Mouse (Mus musculus) adrenal gland, postnatal 0 days (tissue): ENCODE measurements around the gene Olfr202. TPM values are rescaled to one million over a fixed set of nuclear protein-coding genes. Genes with fewer than 3 reads are reported as not detected.

Experiments
- polyA plus RNA-seq: library from polyadenylated mRNA; unstranded; fragments of >200 nt; fragmentation: Nextera tagmentation; extraction: Ambion mirVana; gene quantifications from 2 replicates; pipeline ENCODE4 v1.2.1, GENCODE M21; 2015

The Olfr202 gene
- polyA plus RNA-seq: not detected in 2 replicates

DNA sequence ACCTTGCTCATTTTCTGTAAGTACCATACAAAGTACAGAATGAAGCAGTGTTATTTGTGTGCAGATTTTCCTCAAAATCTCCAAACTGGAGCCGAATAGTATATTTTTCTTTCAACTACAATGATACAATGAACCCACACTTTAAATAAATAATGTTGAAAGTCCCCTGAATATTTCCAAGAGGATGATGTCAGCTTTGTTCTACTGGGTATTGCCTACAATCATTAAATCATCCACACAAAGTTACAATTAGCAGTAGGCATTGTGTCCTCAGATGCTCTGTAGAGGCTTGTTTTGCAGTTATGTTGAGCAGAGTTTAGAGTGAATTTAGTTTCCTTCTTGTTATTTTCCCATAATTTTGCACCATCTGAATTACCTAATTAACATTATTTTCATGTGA, at the start of gene Olfr202:
Gene Olfr202, minus strand, starts transcription at position 101 of the 400 bp plus-strand sequence.

DNA sequence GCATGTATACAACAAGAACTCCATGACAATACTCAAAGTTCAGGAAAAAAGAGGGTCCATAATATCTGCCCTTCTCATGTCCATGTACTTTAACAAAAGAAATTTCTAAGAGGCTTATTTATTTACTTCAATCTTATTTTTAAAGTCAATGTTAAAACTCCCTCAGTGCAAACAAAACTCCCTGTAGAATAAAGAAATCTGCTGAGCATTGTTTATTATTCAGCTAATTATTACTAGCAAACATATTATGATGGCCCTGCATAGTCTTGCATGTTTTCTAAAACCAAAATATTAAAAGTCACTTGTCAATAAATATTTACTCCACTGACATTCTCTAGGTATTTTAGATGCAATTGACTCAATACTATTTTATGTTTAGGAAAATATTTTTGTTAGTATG, 44.4 kb upstream of the Olfr202 start, which contains the start of gene Olfr205:
Gene Olfr205, minus strand, starts transcription at position 101 of the 400 bp plus-strand sequence.

DNA sequence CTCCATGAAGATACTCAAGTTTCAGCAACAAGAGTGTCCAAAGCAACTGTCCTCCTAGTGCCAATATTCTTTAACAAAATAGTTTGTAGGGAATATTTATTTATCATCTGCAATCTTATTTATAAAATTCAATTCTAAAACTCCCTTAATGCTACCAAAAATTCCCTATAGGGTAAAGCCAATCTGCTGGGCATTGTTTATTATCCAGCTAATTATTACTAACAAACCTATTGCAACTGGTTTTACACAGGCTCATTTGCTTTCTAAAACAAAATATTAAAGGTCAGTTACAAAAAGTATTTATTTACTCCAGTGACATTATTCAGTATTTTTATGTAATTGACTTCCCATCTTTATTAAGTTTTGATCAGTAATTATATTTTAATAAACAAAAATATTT, 31.6 kb upstream of the Olfr202 start, which contains the start of gene Olfr204:
Gene Olfr204, minus strand, starts transcription at position 101 of the 400 bp plus-strand sequence.

DNA sequence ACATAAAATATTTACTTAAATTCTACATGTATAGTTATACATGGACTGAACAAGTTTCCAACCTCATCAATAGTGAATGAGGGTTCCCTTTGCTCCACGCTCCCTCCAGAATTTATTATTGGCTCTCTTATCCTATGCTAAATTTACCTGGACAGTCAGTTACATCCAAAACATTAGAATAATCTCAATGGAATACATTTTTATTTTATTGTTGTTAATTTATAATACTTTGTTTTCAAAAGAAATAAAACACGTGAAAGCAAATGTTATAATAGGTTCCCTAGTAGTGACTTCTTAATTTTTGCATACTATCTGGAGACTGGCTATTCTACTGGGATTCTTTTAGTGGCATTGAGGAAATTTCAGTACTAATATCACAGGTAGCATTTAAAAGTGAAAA, 12.0 kb upstream of the Olfr202 start, which contains the start of gene Olfr203:
Gene Olfr203, plus strand, starts transcription at position 301 of the 400 bp plus-strand sequence.

DNA sequence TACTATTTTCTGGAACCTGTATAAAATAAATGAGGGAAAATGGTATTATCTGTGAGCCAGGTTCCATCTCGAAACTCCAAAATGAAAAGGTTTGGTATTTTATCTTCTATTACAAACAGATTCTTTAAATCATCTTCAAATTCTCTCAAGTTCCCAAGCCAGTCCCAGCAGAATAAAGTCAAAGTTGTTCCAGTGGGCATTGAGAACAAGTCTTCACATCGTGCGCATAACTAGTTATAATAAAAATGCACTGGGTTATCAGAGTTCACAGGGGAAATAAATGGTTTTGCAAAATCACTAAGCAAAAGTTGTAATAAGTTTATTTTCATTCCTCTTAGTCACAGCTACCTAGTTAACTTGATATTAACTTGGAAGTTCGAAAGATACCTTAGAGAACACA, 14.1 kb downstream of the Olfr202 start, which contains the start of gene Olfr201:
Gene Olfr201, minus strand, starts transcription at position 101 of the 400 bp plus-strand sequence.

Other genes with a start within 250 kb of the Olfr202 start
- not detected in 2 replicates for gene Olfr187, start 247.0 kb downstream of the Olfr202 start, polyA plus RNA-seq
- not detected in 2 replicates for gene Olfr190, start 208.8 kb downstream of the Olfr202 start, polyA plus RNA-seq
- not detected in 2 replicates for gene Olfr191, start 197.0 kb downstream of the Olfr202 start, polyA plus RNA-seq
- not detected in 2 replicates for gene Olfr193, start 174.9 kb downstream of the Olfr202 start, polyA plus RNA-seq
- not detected in 2 replicates for gene Olfr194, start 165.7 kb downstream of the Olfr202 start, polyA plus RNA-seq
- not detected in 2 replicates for gene Olfr195, start 139.7 kb downstream of the Olfr202 start, polyA plus RNA-seq
- not detected in 2 replicates for gene Olfr196, start 116.3 kb downstream of the Olfr202 start, polyA plus RNA-seq
- not detected in 2 replicates for gene Olfr198, start 83.3 kb downstream of the Olfr202 start, polyA plus RNA-seq
- not detected in 2 replicates for gene Olfr199, start 67.0 kb downstream of the Olfr202 start, polyA plus RNA-seq
- gene Olfr201, start 14.2 kb downstream of the Olfr202 start, polyA plus RNA-seq: not detected in 2 replicates
- gene Olfr203, start 12.1 kb upstream of the Olfr202 start, polyA plus RNA-seq: not detected in 2 replicates
- gene Olfr204, start 31.5 kb upstream of the Olfr202 start, polyA plus RNA-seq: not detected in 2 replicates
- gene Olfr205, start 44.3 kb upstream of the Olfr202 start, polyA plus RNA-seq: not detected in 2 replicates
- not detected in 2 replicates for gene Olfr206, start 62.5 kb upstream of the Olfr202 start, polyA plus RNA-seq
- not detected in 2 replicates for gene Olfr209, start 77.2 kb upstream of the Olfr202 start, polyA plus RNA-seq
- gene Gabrr3, start 120.5 kb upstream of the Olfr202 start, polyA plus RNA-seq: not detected in 2 replicates
- 10.3 and 18.8 TPM in 2 replicates for gene Riox2, start 185.0 kb upstream of the Olfr202 start, polyA plus RNA-seq